Mouse (Mus musculus): Measurements from ENCODE around the gene Dlg2.

Dlg2 gene

DNA sequence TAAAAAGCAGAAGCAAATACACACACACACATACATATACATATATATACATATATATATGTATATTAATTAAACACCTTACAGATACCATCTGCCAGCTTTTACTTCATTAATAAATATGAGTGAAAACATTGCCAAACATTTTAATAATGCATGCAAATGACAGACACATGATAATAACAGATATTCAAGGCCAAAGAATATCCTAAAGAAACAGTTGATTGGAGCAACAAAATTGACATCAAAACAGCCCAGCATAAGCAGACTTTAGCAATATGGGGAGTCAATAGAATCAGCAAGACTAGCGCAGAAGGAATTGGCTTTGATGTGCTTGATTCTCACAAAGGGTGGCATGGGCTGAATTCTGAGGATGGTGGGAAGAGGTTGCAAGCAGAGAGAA, 1568.5 kb downstream of the Dlg2 start:
- no peak overlapping the region for H3K4me3 ChIP-seq (replicated peaks; ENCODE audit: low read length)
- no peaks in the 10 kb centered on the region for H3K27me3 ChIP-seq (ENCODE audit: insufficient read depth, low read length)
- no peaks in the 10 kb centered on the region for H3K36me3 ChIP-seq (ENCODE audit: insufficient read depth, low read length)
- no peak for TF ChIP-seq NANOG (IDR thresholded peaks at IDR 0.05; ENCODE audit: borderline replicate concordance, low read length)
- no peak for TF ChIP-seq CTCF (conservative IDR thresholded peaks at IDR 0.05; ENCODE audit: low read length)
- TF ChIP-seq POU5F1 (IDR thresholded peaks at IDR 0.05; ENCODE audit: borderline replicate concordance, low read length), result no peak
- H3K4me1 ChIP-seq (replicated peaks; ENCODE audit: low read depth, low read length), result no peaks in the 10 kb centered on the region
- H3K9me3 ChIP-seq (ENCODE audit: low read length), result no peaks in the 10 kb centered on the region

DNA sequence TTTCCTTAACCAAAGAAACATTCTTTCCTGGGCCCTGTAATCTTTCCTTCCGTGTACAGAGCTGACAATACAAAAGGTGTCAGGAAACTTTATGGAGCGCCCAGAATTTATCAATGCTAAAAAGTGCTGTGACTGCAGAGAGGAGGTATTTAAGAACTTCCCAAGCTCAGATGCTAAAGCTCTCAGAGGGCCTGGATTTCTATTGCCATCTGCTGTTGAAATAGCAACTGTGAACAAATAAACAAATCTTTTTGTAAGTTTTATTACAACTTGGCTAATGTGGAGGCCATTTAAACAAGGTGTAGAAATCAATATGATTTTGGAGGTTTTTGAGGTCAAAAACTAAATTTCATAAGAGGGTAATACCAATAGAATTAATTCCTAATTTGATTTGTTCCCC, 1570.8 kb downstream of the Dlg2 start:
- Histone ChIP-seq H3K4me1 (replicated peaks; ENCODE audit: low read depth, low read length) (no peaks in the 10 kb centered on the region), H3K36me3 (ENCODE audit: insufficient read depth, low read length) (no peaks in the 10 kb centered on the region), H3K27me3 (ENCODE audit: insufficient read depth, low read length) (no peaks in the 10 kb centered on the region), H3K9me3 (ENCODE audit: low read length) (no peaks in the 10 kb centered on the region), H3K4me3 (replicated peaks; ENCODE audit: low read length) (no peak overlapping the region)
- TF ChIP-seq NANOG (IDR thresholded peaks at IDR 0.05; ENCODE audit: borderline replicate concordance, low read length), result no peak
- TF ChIP-seq POU5F1 (IDR thresholded peaks at IDR 0.05; ENCODE audit: borderline replicate concordance, low read length), result no peak
- TF ChIP-seq CTCF (conservative IDR thresholded peaks at IDR 0.05; ENCODE audit: low read length), result no peak

DNA sequence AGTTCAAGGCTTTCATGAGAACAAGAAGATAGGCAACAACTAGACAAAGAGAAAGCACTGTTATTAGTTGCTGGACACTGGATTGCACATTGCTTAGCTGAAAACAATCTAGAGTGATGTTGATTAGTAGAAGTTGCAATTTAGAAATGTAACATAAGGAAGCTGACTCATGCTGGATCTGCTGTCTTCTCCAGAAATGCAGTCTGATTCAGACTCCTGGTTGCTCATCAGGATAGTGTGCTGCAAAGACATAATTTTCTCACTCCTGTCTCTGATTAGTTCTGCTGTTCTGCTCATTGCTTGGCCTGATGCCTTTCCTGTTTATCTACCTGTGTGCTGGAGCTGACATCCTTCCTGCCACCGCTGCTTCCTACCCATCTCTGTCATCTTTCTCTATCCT, 1572.4 kb downstream of the Dlg2 start:
- Histone ChIP-seq H3K36me3 (ENCODE audit: insufficient read depth, low read length) (no peaks in the 10 kb centered on the region), H3K9me3 (ENCODE audit: low read length) (no peaks in the 10 kb centered on the region), H3K4me3 (replicated peaks; ENCODE audit: low read length) (no peak overlapping the region), H3K4me1 (replicated peaks; ENCODE audit: low read depth, low read length) (no peaks in the 10 kb centered on the region), H3K27me3 (ENCODE audit: insufficient read depth, low read length) (no peaks in the 10 kb centered on the region)
- TF ChIP-seq CTCF (conservative IDR thresholded peaks at IDR 0.05; ENCODE audit: low read length) (no peak), NANOG (IDR thresholded peaks at IDR 0.05; ENCODE audit: borderline replicate concordance, low read length) (no peak), POU5F1 (IDR thresholded peaks at IDR 0.05; ENCODE audit: borderline replicate concordance, low read length) (no peak)

DNA sequence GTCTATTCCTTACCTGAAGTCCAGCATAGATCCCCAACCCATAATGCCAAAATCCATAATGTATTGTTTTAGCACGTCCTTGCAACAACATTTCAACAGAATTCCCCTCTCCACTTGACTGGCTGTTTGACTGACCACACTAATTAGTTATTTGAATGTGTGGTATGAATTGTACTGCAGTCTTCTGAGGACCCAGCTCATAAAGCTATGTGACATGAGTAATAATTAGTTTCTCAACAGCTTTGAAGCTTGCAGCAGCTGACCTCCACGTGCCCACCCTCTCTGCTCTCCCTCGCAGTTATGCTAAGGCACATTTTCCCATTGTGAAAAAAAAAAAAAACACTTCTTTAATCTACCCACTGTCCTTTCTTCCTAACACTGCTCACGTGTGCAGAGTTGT, 1590.4 kb downstream of the Dlg2 start:
- H3K27me3 ChIP-seq (ENCODE audit: insufficient read depth, low read length), result no peaks in the 10 kb centered on the region
- no peaks in the 10 kb centered on the region for H3K36me3 ChIP-seq (ENCODE audit: insufficient read depth, low read length)
- no peaks in the 10 kb centered on the region for H3K4me1 ChIP-seq (replicated peaks; ENCODE audit: low read depth, low read length)
- H3K4me3 ChIP-seq (replicated peaks; ENCODE audit: low read length), result no peak overlapping the region
- TF ChIP-seq CTCF (conservative IDR thresholded peaks at IDR 0.05; ENCODE audit: low read length), result no peak
- no peaks in the 10 kb centered on the region for H3K9me3 ChIP-seq (ENCODE audit: low read length)

DNA sequence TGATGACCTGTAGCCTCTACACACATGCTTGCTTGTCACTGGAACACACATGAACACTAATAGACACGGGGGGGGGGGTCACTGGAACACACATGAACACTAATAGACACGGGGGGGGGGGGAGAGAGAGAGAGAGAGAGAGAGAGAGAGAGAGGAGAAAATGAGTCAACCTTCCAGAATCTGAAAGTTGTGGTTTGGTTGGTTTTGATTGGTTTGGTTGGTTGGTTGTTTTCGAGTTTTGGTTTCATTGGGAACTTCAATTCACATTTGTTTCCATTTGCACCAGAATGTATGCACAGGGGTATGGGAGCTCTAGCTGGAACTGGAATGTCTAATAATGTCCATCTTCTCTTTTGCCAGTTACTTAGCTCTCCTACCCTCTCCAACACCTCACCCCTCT, 1611.0 kb downstream of the Dlg2 start:
- Histone ChIP-seq H3K27me3 (ENCODE audit: insufficient read depth, low read length) (no peaks in the 10 kb centered on the region), H3K9me3 (ENCODE audit: low read length) (no peaks in the 10 kb centered on the region), H3K4me3 (replicated peaks; ENCODE audit: low read length) (no peak overlapping the region), H3K36me3 (ENCODE audit: insufficient read depth, low read length) (no peaks in the 10 kb centered on the region), H3K4me1 (replicated peaks; ENCODE audit: low read depth, low read length) (no peaks in the 10 kb centered on the region)
- TF ChIP-seq NANOG (IDR thresholded peaks at IDR 0.05; ENCODE audit: borderline replicate concordance, low read length), result no peak
- TF ChIP-seq POU5F1 (IDR thresholded peaks at IDR 0.05; ENCODE audit: borderline replicate concordance, low read length), result no peak
- no peak for TF ChIP-seq CTCF (conservative IDR thresholded peaks at IDR 0.05; ENCODE audit: low read length)

DNA sequence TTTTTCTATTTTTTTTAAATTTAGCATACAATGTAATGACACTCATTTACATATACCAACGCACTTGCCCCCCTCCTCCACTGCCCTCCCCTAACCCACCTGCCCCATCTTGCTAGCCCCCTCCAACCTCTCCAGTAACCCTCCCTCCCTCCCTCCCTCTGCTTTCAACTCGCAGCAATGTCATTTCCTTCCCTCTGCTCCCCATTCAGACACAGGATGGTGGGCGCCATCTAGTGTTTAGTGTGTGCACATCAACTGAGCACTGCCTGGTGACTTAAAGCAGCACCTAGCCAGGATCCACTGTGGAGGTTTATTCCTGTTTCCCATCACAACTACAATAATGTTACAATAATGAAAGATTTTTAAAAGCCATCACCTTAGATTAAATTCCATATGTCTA, 1617.4 kb downstream of the Dlg2 start:
- Histone ChIP-seq H3K4me3 (replicated peaks; ENCODE audit: low read length) (no peak overlapping the region), H3K4me1 (replicated peaks; ENCODE audit: low read depth, low read length) (no peaks in the 10 kb centered on the region), H3K9me3 (ENCODE audit: low read length) (no peaks in the 10 kb centered on the region), H3K27me3 (ENCODE audit: insufficient read depth, low read length) (no peaks in the 10 kb centered on the region), H3K36me3 (ENCODE audit: insufficient read depth, low read length) (no peaks in the 10 kb centered on the region)
- TF ChIP-seq NANOG (IDR thresholded peaks at IDR 0.05; ENCODE audit: borderline replicate concordance, low read length) (no peak), CTCF (conservative IDR thresholded peaks at IDR 0.05; ENCODE audit: low read length) (peak; percentile 52)

DNA sequence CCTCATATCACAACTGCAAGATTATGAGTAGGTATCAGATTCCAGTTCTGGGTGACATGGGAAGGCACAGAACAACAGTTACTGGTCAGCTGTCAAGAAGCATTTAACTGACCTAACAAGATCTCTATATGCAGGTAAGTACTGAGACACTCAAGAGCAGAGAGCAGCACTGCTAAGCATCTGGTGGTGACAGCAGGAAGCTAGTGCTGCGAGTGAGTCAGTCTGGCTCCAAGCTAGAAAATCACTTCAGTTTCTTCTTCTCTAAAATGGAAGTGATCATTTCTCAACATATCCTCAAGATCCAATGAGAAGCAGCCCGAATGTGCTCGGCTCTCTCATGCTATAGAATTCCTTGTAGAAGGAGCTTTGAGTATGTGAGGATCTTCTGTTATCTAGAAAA, 1618.7 kb downstream of the Dlg2 start:
- no peak for TF ChIP-seq NANOG (IDR thresholded peaks at IDR 0.05; ENCODE audit: borderline replicate concordance, low read length)
- H3K36me3 ChIP-seq (ENCODE audit: insufficient read depth, low read length), result no peaks in the 10 kb centered on the region
- no peaks in the 10 kb centered on the region for H3K9me3 ChIP-seq (ENCODE audit: low read length)
- H3K27me3 ChIP-seq (ENCODE audit: insufficient read depth, low read length), result no peaks in the 10 kb centered on the region
- no peak overlapping the region for H3K4me3 ChIP-seq (replicated peaks; ENCODE audit: low read length)
- no peaks in the 10 kb centered on the region for H3K4me1 ChIP-seq (replicated peaks; ENCODE audit: low read depth, low read length)

DNA sequence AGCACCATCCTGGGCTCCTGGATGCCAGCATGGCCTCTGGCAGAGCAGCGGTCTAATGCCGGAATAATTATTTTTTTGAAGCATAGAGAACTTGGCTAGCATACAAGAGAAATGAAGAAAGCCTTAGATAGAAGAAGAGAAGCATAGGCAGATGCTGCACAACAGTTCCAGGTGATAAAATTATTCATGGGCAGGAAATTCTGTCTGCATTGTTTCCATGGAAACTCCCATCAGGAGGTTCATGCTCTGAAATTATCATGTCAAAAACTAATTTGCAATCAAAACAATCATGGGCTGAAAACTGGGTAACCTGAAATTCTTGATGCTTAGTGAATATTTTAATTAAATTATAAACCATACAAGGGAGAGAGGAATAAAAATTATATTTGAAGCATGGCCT, 1624.4 kb downstream of the Dlg2 start:
- Histone ChIP-seq H3K4me3 (replicated peaks; ENCODE audit: low read length) (no peak overlapping the region), H3K4me1 (replicated peaks; ENCODE audit: low read depth, low read length) (no peaks in the 10 kb centered on the region), H3K36me3 (ENCODE audit: insufficient read depth, low read length) (no peaks in the 10 kb centered on the region), H3K9me3 (ENCODE audit: low read length) (no peaks in the 10 kb centered on the region), H3K27me3 (ENCODE audit: insufficient read depth, low read length) (no peaks in the 10 kb centered on the region)
- TF ChIP-seq POU5F1 (IDR thresholded peaks at IDR 0.05; ENCODE audit: borderline replicate concordance, low read length) (no peak), CTCF (conservative IDR thresholded peaks at IDR 0.05; ENCODE audit: low read length) (no peak), NANOG (IDR thresholded peaks at IDR 0.05; ENCODE audit: borderline replicate concordance, low read length) (no peak)

DNA sequence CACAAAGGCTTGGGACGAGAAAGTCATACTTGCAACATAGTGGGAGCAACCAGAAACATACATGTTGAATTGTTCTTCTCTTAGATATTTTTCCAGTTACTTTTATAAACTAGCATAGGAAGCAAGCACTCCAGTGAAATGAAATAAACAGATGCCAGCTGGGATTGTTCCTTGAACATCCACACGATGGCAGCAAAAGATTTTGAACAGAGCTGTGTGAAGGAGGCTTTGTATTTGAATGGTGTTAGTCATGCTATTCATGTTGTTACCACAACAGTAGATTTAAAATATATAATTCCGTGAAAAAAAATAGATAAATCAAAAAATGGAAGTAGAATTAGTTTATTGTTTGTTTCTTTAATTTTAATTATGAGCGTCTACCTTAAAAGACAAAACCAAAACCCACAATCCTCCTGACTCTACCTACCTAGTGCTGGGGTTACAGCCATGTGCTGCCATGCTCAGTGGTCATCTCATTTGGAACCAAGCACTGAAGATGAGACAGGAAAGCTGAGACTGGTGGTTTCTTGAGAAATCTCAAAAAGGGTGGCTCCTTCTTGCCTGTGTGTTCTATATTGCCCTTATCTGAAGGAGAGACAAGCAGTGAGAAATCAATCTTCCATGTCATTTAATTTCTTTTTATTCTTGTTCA, 1626.5 kb downstream of the Dlg2 start:
- Histone ChIP-seq H3K36me3 (ENCODE audit: insufficient read depth, low read length) (no peaks in the 10 kb centered on the region), H3K27me3 (ENCODE audit: insufficient read depth, low read length) (no peaks in the 10 kb centered on the region), H3K9me3 (ENCODE audit: low read length) (no peaks in the 10 kb centered on the region), H3K4me3 (replicated peaks; ENCODE audit: low read length) (no peak overlapping the region), H3K4me1 (replicated peaks; ENCODE audit: low read depth, low read length) (no peaks in the 10 kb centered on the region)
- TF ChIP-seq CTCF (conservative IDR thresholded peaks at IDR 0.05; ENCODE audit: low read length) (peak; percentile 60), NANOG (IDR thresholded peaks at IDR 0.05; ENCODE audit: borderline replicate concordance, low read length) (no peak)
